Comparison of ENCODE assay signal across 12 mouse cellular contexts in genomic region chr15:85406846-85407245, GRCm38 (mm10).
"Had no signal": no experiment of that assay in that cellular context is flagged by ENCODE, and none has a peak within 500 bp of the region (broad histone marks: within the 10 kb centered on the region; RNA-seq: fewer than 3 reads in every experiment).

No protein-coding gene starts in this region.

- H3K9ac ChIP-seq: kidney, embryonic 15.5 days; limb, embryonic 12.5 days; liver, embryonic 14.5 days; midbrain, embryonic 12.5 days; stomach, embryonic 15.5 days had no signal

- H3K36me3 ChIP-seq: stomach, embryonic 15.5 days had no signal

- H3K27ac ChIP-seq: kidney, embryonic 15.5 days; limb, embryonic 12.5 days; liver, embryonic 14.5 days; midbrain, embryonic 12.5 days; stomach, embryonic 15.5 days had no signal

- ATAC-seq: intestine, embryonic 16.5 days; midbrain, embryonic 16.5 days had no signal

- H3K27me3 ChIP-seq: kidney, embryonic 15.5 days; limb, embryonic 12.5 days; midbrain, embryonic 12.5 days; stomach, embryonic 15.5 days had no signal

- H3K9me3 ChIP-seq: kidney, embryonic 15.5 days; limb, embryonic 12.5 days; midbrain, embryonic 12.5 days; stomach, embryonic 15.5 days had no signal

- DNase-seq: kidney, adult 2 months; kidney, postnatal 14 days; layer of hippocampus, postnatal 36 days; lung, adult 18-20 months; right cerebral cortex, postnatal 14 days had no signal

- H3K4me2 ChIP-seq: kidney, embryonic 15.5 days; limb, embryonic 12.5 days; midbrain, embryonic 12.5 days; stomach, embryonic 15.5 days had no signal

- H3K4me3 ChIP-seq: kidney, embryonic 15.5 days; limb, embryonic 12.5 days; midbrain, embryonic 12.5 days; stomach, embryonic 15.5 days had no signal

- H3K4me1 ChIP-seq: limb, embryonic 12.5 days had no signal
